Mouse (Mus musculus) testis, adult 2 months (tissue): ENCODE results near the gene Rad50. TPM values are rescaled to one million over a fixed set of nuclear protein-coding genes. Genes with fewer than 3 reads are reported as not detected.

Experiments used
- H3K27ac ChIP-seq: fragments of 200-500 bp; 2 replicates; pipeline ENCODE4 v1.5.1; 2012; ENCODE audit warnings: low read depth, low read length; ENCODE audit not compliant: control insufficient read depth, insufficient read depth
- H3K27me3 ChIP-seq: fragments of 200-500 bp; 2 replicates; pipeline ENCODE4 v1.6.1; 2012; ENCODE audit warnings: mild to moderate bottlenecking, low read length, moderate library complexity; ENCODE audit not compliant: control insufficient read depth, insufficient read depth
- H3K36me3 ChIP-seq: fragments of 200-500 bp; 2 replicates; pipeline ENCODE4 v1.6.1; 2012; ENCODE audit warnings: mild to moderate bottlenecking, low read length; ENCODE audit not compliant: control insufficient read depth, insufficient read depth
- H3K4me1 ChIP-seq: fragments of 200-500 bp; 2 replicates; pipeline ENCODE4 v1.6.1; 2012; ENCODE audit warnings: low read length; ENCODE audit not compliant: control insufficient read depth, insufficient read depth
- H3K4me3 ChIP-seq: fragments of 200-500 bp; 2 replicates; pipeline ENCODE4 v1.5.1; 2012; ENCODE audit warnings: low read depth, mild to moderate bottlenecking, low read length, moderate library complexity, mixed read lengths; ENCODE audit not compliant: control insufficient read depth
- CTCF ChIP-seq: fragments of 200-500 bp; IDR thresholded peaks from 2 replicates; pipeline ENCODE4 v1.5.1; 2012; ENCODE audit warnings: low read depth, mild to moderate bottlenecking, inconsistent platforms, low read length, moderate library complexity; ENCODE audit not compliant: control insufficient read depth, insufficient read depth, insufficient replicate concordance
- POLR2A ChIP-seq: fragments of 200-500 bp; IDR thresholded peaks from 2 replicates; pipeline ENCODE4 v1.6.1; 2012; ENCODE audit warnings: low read depth, mild to moderate bottlenecking, inconsistent platforms, low read length, moderate library complexity; ENCODE audit not compliant: control insufficient read depth
- polyA plus RNA-seq: library from polyadenylated mRNA; depleted of rRNA; stranded (reverse); fragments of >200 nt; gene quantifications from 2 replicates; pipeline ENCODE4 v1.2.3, GENCODE M21; 2012

The Rad50 gene
- polyA plus RNA-seq, 1 experiment = 3.0 TPM

DNA sequence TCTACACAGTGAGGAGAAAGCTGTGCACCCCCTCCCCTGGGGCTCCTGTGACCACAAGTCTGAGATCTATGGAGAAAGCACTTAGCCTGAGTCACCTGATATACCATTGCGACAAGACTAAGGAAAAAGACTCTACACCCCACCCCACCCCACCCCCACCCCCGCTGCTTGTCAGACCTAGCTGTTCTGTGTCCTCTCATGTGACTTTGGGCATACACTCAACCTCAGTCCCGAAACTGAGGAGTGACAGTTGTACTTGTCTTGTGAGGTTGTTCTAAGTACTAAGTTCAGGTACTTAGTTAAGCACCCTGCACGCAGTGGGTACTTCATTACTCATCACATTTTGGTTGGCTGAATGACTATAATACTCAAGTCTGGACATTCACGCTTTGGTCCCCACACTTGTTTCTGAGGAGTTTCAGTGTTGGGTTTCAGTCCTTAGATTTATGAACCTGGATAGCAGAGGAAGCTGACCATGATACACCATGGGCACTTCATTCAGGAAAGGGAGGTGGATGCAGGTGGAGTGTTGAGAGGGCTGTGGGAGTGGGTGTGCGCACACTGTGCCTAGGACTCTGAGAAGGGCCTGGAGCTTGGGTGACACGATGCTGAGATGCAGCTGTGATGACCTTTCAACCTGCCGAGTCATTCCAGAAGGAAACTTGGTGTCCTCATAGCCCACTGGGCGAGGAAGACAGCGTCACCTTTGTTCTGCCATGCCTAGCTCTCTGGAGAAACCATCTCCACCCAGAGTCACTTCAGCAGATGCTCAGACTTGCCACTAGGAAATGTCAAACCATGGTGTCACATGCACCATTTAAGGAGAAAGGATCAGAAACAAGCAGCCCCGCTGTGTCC, 85.3 kb downstream of the Rad50 start:
- Histone ChIP-seq H3K4me3 (no peak overlapping the region), H3K36me3 (no peaks in the 10 kb centered on the region), H3K4me1 (no peaks in the 10 kb centered on the region), H3K27ac (no peak overlapping the region), H3K27me3 (no peaks in the 10 kb centered on the region)
- TF ChIP-seq POLR2A (no peak), CTCF (no peak)

- Histone ChIP-seq H3K36me3 (no peaks in the 10 kb centered on the region), H3K27me3 (no peaks in the 10 kb centered on the region), H3K4me3 (no peak overlapping the region), H3K4me1 (no peaks in the 10 kb centered on the region), H3K27ac (no peak overlapping the region)
- no peak for TF ChIP-seq POLR2A
- TF ChIP-seq CTCF = no peak
Observed at GRCm38 (mm10) chr11:53620094-53620493, 87.0 kb downstream of the Rad50 start.

DNA sequence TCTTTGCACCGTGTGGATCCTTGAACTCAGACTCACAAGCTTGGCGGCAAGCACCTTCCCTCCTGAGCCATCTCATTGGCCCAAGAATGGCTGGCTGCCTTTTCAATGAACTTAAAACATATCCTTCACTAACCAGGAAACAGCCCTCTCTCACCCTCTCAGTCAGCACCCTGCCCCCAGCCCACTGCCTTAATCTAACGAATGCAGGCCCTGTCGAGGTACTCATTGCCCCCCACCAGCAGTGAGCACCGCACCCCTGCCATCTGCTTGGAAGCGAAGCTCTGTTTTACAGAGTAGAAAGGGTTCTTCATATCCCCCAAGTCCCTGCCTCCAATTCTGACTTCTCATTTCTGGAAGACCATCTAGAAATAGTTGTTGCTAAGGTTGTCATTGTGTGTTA, 87.7 kb downstream of the Rad50 start:
- Histone ChIP-seq H3K36me3 (no peaks in the 10 kb centered on the region), H3K4me3 (no peak overlapping the region), H3K4me1 (no peaks in the 10 kb centered on the region), H3K27me3 (no peaks in the 10 kb centered on the region), H3K27ac (no peak overlapping the region)
- TF ChIP-seq POLR2A (no peak), CTCF (no peak)

GRCm38 (mm10) chr11:53618619-53619198, 88.4 kb downstream of the Rad50 start, which contains the start of gene Il4:
Gene Il4, minus strand, starts transcription at chr11:53618669.
- Histone ChIP-seq H3K4me1 (no peaks in the 10 kb centered on the region), H3K4me3 (no peak within 1 kb of the TSS), H3K27ac (no peak within 1 kb of the TSS), H3K27me3 (no peaks in the 10 kb centered on the region), H3K36me3 (no peaks in the 10 kb centered on the region)
- TF ChIP-seq CTCF = no peak

- H3K36me3 ChIP-seq = no peaks in the 10 kb centered on the region
- no peaks in the 10 kb centered on the region for H3K27me3 ChIP-seq
- no peaks in the 10 kb centered on the region for H3K4me1 ChIP-seq
- TF ChIP-seq POLR2A (no peak), CTCF (no peak)
- no peak overlapping the region for H3K27ac ChIP-seq
- H3K4me3 ChIP-seq = no peak overlapping the region
Observed at GRCm38 (mm10) chr11:53617562-53618109, 89.5 kb downstream of the Rad50 start.

DNA sequence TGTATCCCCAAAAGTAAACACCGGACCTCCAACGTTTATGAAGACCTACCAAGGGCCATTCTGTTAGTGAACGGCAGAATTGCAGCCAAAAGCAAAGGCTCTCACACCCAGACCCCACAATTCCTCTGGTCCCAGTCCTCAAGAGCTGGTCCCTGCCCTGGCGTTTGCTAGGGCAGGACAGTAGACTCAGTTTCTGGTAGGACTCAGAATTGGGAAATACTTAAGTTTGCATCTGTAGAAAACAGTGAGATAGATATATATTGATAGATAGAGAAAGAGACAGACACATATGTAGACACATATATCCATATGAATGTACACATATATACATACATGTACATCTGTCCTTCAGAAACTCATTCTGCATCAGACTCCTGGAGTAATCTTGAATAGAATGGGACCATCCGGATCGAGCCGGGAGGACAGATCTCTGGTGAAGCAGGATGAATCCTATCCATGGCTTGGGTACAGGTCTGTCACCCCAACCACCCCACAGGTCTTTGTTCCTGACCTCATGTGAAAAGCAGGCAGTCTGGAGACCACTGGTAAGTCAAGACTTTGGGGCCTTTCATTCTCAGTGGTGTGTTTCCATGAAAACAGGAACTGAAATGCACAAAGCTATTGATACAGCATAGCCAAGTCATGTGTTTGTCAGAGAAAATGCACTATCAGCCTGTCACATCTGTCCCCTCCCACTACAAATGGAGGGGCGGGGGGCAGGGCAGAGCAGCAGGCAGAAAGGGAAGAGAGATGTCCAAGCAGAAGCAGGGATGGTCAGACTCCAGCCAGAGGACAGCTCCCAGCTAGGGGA, 90.2 kb downstream of the Rad50 start:
- no peaks in the 10 kb centered on the region for H3K4me1 ChIP-seq
- TF ChIP-seq CTCF (no peak), POLR2A (no peak)
- H3K4me3 ChIP-seq = no peak overlapping the region
- H3K27ac ChIP-seq = no peak overlapping the region
- no peaks in the 10 kb centered on the region for H3K27me3 ChIP-seq
- H3K36me3 ChIP-seq = no peaks in the 10 kb centered on the region

- Histone ChIP-seq H3K27ac (no peak overlapping the region), H3K27me3 (no peaks in the 10 kb centered on the region), H3K36me3 (no peaks in the 10 kb centered on the region), H3K4me1 (no peaks in the 10 kb centered on the region), H3K4me3 (no peak overlapping the region)
- TF ChIP-seq CTCF (no peak), POLR2A (no peak)
Observed at GRCm38 (mm10) chr11:53615575-53615974, 91.5 kb downstream of the Rad50 start.
